Mouse (Mus musculus): ENCODE data around the gene Gm10491. TPM values are rescaled to one million over a fixed set of nuclear protein-coding genes. Genes with fewer than 3 reads are reported as not detected.

The Gm10491 gene
- total RNA-seq (2014; rRNA removed) (not detected in 2 replicates), polyA plus RNA-seq (2012; rRNA removed) (not detected in 2 replicates)

DNA sequence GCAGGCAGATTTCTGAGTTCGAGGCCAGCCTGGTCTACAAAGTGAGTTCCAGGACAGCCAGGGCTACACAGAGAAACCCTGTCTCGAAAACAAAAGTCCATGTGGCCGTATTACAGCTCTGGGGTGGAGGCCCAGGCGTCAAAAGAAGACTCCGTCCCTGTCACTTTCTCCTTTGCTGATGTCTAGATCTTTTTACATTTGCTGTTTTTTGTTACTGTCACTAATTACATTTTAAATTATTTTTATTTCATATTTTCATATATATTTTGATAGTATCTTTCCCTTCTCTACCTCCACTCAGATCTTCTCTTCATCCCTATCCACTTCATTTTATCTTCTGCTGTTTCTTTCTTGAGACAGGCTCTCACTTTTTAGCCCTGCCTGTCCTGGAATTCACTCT, at the start of gene Gm10491:
Gene Gm10491, minus strand, starts transcription at position 101 of the 400 bp plus-strand sequence.
- H3K36me3 ChIP-seq (ENCODE audit: control insufficient read depth, insufficient read depth, low read length) = peaks cover 1% of the 10 kb centered on the region; the same call in 1 of the 2 replicates
- H3K4me3 ChIP-seq (ENCODE audit: insufficient read depth, low read depth, low read length) = no peak within 1 kb of the TSS
- 95% methylated on average over 5 of the region's 5 CpGs for WGBS
- no peak within 1 kb of the TSS for H3K27ac ChIP-seq (replicated peaks; ENCODE audit: insufficient read depth, low read depth, low read length)
- DNase-seq (ENCODE audit: extremely low read depth, low read depth, low spot score) = no peak
- H3K27me3 ChIP-seq (ENCODE audit: control insufficient read depth, insufficient read depth, low read length) = no peaks in the 10 kb centered on the region
- no peak for TF ChIP-seq CTCF (IDR thresholded peaks at IDR 0.05; ENCODE audit: low read depth, low read length)
- no peak for TF ChIP-seq POLR2A (IDR thresholded peaks at IDR 0.05; ENCODE audit: extremely low read depth, insufficient read depth, low read length)
- H3K4me1 ChIP-seq (ENCODE audit: control insufficient read depth, insufficient read depth, low read length) = peaks cover 7% of the 10 kb centered on the region; the same call in 1 of the 2 replicates
- no peak within 1 kb of the TSS for H3K9ac ChIP-seq (ENCODE audit: low read depth, low read length)
- H3K79me2 ChIP-seq (ENCODE audit: control insufficient read depth, insufficient read depth, low read length) = no peaks in the 10 kb centered on the region

- Histone ChIP-seq H3K9ac (ENCODE audit: low read depth, low read length) (no peak overlapping the region), H3K4me1 (ENCODE audit: control insufficient read depth, insufficient read depth, low read length) (0 out of 2 replicates have a peak, but pooled peaks cover 4% of the 10 kb centered on the region), H3K4me3 (ENCODE audit: insufficient read depth, low read depth, low read length) (no peak overlapping the region), H3K27me3 (ENCODE audit: control insufficient read depth, insufficient read depth, low read length) (no peaks in the 10 kb centered on the region), H3K27ac (replicated peaks; ENCODE audit: insufficient read depth, low read depth, low read length) (no peak overlapping the region), H3K36me3 (ENCODE audit: control insufficient read depth, insufficient read depth, low read length) (no peaks in the 10 kb centered on the region), H3K79me2 (ENCODE audit: control insufficient read depth, insufficient read depth, low read length) (no peaks in the 10 kb centered on the region)
- 84% methylated on average over 7 of the region's 7 CpGs for WGBS
- TF ChIP-seq POLR2A (IDR thresholded peaks at IDR 0.05; ENCODE audit: extremely low read depth, insufficient read depth, low read length) = no peak
- TF ChIP-seq CTCF (IDR thresholded peaks at IDR 0.05; ENCODE audit: low read depth, low read length) = no peak
- DNase-seq (ENCODE audit: extremely low read depth, low read depth, low spot score) = no peak
Observed at GRCm38 (mm10) chrX:7950091-7950490, 42.5 kb upstream of the Gm10491 start.

DNA sequence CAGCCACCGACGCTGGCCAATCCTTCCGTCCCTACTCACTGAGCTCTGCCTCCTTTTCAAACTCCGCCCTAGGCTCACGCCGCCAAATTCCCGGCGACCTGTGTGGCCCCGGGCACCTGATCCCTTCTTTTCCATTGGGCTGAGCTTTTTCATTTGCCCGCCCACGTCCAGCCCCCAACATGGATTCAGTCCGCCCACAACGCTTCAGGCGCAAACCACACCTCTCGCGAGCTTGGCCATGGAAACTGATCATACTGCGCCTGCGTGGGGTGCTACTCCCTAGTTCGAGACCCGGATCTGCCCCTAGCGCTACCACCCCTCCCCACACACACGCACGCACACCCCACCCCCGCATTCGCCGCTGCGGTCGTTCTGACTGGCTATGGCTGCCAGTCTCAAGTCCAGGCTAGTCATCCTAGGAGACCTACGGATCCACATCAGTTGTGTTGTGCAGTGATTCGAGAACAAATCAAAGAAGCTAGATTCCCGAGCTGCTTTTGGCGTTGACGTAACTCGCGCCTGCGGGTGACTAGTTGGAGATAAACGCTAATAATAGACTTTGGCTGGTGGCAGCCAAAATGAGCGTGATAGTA, 40.4 kb upstream of the Gm10491 start:
- H3K27me3 ChIP-seq (ENCODE audit: control insufficient read depth, insufficient read depth, low read length) = no peaks in the 10 kb centered on the region
- DNase-seq (ENCODE audit: extremely low read depth, low read depth, low spot score) = peak; percentile 91
- H3K9ac ChIP-seq (ENCODE audit: low read depth, low read length) = peak overlapping the region; percentile 75
- H3K36me3 ChIP-seq (ENCODE audit: control insufficient read depth, insufficient read depth, low read length) = no peaks in the 10 kb centered on the region
- WGBS = 2% methylated on average over 38 of the region's 38 CpGs
- H3K4me3 ChIP-seq (ENCODE audit: insufficient read depth, low read depth, low read length) = peak overlapping the region; percentile 73
- TF ChIP-seq POLR2A (IDR thresholded peaks at IDR 0.05; ENCODE audit: extremely low read depth, insufficient read depth, low read length) (0 out of 2 replicates have a peak, but pooled peaks have one; percentile 18), CTCF (IDR thresholded peaks at IDR 0.05; ENCODE audit: low read depth, low read length) (no peak)
- H3K79me2 ChIP-seq (ENCODE audit: control insufficient read depth, insufficient read depth, low read length) = no peaks in the 10 kb centered on the region
- 0 out of 2 replicates have a peak, but pooled peaks cover 4% of the 10 kb centered on the region for H3K4me1 ChIP-seq (ENCODE audit: control insufficient read depth, insufficient read depth, low read length)
- no peak overlapping the region for H3K27ac ChIP-seq (replicated peaks; ENCODE audit: insufficient read depth, low read depth, low read length)

GRCm38 (mm10) chrX:7947108-7947899, 39.7 kb upstream of the Gm10491 start, which contains the start of gene Hdac6:
Gene Hdac6 (minus strand): TSS chrX:7947889.
- Histone ChIP-seq H3K9ac (ENCODE audit: low read depth, low read length) (peak within 1 kb of the TSS; percentile 75), H3K36me3 (ENCODE audit: control insufficient read depth, insufficient read depth, low read length) (no peaks in the 10 kb centered on the region), H3K27ac (replicated peaks; ENCODE audit: insufficient read depth, low read depth, low read length) (0 out of 2 replicates have a peak within 1 kb of the TSS, but pooled peaks have one; percentile 38), H3K4me3 (ENCODE audit: insufficient read depth, low read depth, low read length) (peak within 1 kb of the TSS; percentile 82), H3K4me1 (ENCODE audit: control insufficient read depth, insufficient read depth, low read length) (0 out of 2 replicates have a peak, but pooled peaks cover 4% of the 10 kb centered on the region), H3K79me2 (ENCODE audit: control insufficient read depth, insufficient read depth, low read length) (no peaks in the 10 kb centered on the region), H3K27me3 (ENCODE audit: control insufficient read depth, insufficient read depth, low read length) (no peaks in the 10 kb centered on the region)
- TF ChIP-seq POLR2A (IDR thresholded peaks at IDR 0.05; ENCODE audit: extremely low read depth, insufficient read depth, low read length) (peak; percentile 62; the same call in 1 of the 2 replicates), CTCF (IDR thresholded peaks at IDR 0.05; ENCODE audit: low read depth, low read length) (no peak)
- 4% methylated on average over 31 of the region's 37 CpGs for WGBS
- no peak for DNase-seq (ENCODE audit: extremely low read depth, low read depth, low spot score)

DNA sequence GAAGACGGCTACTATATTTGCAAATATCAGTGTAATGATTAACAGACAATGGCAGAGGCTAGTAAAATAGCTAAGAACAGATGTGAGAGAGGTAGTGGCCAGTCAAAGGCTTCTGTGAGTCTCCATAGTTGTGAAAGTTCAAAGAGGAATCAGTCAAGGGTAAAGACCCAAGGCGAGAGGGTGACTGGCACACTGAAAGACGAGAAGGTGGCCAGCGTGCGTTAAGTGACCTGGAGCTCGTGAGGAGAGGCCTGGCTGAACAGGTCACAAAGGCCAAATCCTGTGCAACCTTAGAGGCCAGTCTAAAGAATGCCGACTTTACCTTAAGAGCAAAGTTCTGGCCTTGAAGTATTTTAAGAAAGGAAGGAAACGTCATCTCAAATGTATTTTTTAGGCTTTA, 38.0 kb upstream of the Gm10491 start:
- Histone ChIP-seq H3K79me2 (ENCODE audit: control insufficient read depth, insufficient read depth, low read length) (no peaks in the 10 kb centered on the region), H3K9ac (ENCODE audit: low read depth, low read length) (no peak overlapping the region), H3K4me1 (ENCODE audit: control insufficient read depth, insufficient read depth, low read length) (0 out of 2 replicates have a peak, but pooled peaks cover 4% of the 10 kb centered on the region), H3K27me3 (ENCODE audit: control insufficient read depth, insufficient read depth, low read length) (no peaks in the 10 kb centered on the region), H3K36me3 (ENCODE audit: control insufficient read depth, insufficient read depth, low read length) (peaks cover 1% of the 10 kb centered on the region; the same call in 1 of the 2 replicates), H3K4me3 (ENCODE audit: insufficient read depth, low read depth, low read length) (no peak overlapping the region), H3K27ac (replicated peaks; ENCODE audit: insufficient read depth, low read depth, low read length) (no peak overlapping the region)
- 36% methylated on average over 8 of the region's 8 CpGs for WGBS
- TF ChIP-seq CTCF (IDR thresholded peaks at IDR 0.05; ENCODE audit: low read depth, low read length) (no peak), POLR2A (IDR thresholded peaks at IDR 0.05; ENCODE audit: extremely low read depth, insufficient read depth, low read length) (no peak)
- DNase-seq (ENCODE audit: extremely low read depth, low read depth, low spot score) = peak; percentile 33

All from liver, adult 2 months (tissue).